Mouse (Mus musculus): ENCODE measurements around the gene 4930451I11Rik.

The 4930451I11Rik gene

DNA sequence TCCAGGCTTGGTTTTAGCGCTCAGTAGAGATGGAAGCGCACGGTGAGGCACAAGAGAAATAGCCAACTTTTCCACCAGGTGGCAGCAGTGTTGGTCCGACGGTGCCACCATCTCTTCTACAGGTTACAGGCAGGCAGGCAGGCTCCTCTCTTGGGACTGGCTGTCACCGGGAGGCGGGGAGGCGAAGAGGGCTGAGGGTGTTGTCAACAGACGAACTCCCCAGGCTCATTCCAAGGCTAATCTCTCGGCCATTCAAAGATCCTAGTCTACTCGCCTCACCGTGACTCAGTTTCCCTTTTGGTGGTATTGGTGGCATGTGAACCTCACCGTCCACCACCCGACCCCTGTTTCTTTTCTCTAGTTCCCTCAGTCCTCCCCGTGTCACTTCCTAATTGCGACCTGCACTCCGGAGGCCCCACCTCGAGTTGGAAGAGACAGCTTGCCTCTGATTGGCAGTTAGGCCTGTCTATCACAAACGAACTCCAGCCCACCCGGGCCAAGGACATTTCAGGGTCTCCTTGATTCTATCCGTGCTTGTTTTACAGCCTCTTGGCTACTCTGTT, 678 bp upstream of the 4930451I11Rik start:
- peak; percentile 82 for DNase-seq

DNA sequence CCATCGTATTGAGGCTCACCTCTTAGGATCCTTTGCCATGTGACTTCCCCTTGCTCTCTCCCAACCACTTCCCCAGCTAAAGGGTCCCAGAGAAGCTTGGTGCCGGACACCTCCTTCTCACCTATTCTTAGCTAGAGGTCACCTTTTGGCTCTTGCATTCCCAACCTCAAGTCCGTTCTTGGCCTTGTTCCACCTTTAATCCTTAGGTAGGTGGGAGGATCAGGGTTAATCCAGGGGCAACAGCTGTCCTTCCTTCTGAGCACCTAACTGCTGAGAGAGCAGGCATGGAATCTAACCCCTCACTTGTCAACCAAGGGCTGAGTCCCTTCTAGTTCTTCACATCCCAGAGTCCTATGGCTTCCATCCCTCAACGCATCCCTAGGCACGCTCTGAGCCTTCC, 5.5 kb downstream of the 4930451I11Rik start:
- DNase-seq = no peak

DNA sequence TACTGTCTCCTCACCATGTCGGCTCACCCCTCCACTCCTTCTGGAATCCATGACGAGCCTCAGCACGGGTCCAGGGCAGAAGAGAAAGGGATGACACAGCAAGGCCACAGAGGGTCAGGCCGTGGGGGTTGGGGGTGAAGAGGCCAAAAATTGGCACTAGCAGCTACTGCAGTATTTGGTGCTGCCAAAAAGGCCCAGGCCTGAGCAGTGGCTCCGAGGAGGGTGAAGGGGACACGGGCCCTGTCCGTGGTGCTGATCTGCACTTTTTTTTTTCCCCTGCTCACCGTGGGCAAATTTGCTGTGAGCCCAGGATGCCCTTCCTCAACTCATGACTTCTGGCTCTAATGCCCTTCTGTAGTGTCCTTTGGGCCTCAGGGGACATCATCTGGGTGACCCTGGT, 6.0 kb downstream of the 4930451I11Rik start:
- no peak for DNase-seq

DNA sequence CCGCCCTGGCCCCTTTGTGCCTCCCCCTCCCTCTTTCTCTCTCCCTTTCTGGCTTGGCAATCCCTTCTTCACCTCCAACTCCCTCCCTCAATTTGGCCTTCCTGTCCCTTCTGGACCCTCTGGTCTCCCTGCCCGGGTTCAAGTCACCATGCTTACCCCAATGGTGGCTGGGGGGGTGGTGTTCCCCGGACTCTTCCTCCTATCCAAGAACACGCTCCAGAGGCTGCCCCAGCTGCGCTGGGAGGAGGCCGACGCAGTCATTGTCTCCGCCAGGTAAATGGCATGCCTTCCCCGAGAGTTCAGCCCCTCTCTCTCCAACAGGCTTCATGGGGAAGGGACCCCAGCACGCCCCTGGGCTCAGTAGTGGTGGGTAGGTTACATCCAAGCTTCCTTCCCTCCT, 7.5 kb downstream of the 4930451I11Rik start:
- no peak for DNase-seq

DNA sequence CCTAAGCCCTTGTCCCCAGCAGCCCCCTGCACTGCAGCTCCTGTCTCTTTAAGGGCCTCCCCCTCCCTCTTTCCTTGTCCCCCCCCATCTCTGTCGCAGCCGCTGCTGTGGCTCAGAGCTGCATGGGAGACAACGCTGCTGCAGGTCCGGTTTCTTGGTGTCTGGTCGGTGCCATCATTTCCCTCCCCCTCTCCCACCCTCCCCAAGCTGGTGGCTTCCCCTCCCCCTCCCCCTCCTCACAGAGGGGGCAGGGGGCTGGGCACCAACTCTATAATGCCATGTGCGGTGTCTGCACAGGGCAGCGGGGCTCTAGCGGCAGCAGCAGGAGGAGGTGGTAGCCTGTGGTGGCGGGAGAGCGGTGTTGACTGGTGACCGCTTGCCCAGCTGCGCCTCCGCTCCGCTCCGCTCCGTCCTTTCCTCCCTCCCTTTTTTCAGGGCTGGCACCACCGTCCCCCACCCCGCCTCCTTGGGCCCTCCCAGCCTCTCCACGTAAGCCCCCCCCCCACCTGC, 8.2 kb downstream of the 4930451I11Rik start:
- peak; percentile 61 for DNase-seq

DNA sequence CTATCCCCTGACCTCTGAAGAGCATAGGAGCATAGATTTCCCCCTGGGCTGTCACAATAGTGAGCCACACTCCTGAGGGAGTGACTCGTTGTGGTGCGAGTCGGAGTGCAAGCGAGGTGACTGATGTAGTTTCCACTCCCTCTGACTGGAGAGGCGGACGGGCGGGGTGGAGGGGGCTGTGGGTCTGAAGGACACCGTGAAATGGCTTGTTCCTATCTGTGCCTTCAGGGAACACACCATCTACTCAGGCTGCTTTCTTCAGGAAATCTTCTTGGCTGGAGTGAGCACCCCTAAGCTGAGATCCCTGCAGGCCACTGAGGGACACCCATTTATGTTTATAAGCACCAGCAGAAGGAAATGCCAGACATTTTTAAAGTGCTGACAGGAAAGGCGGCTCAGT, 8.7 kb downstream of the 4930451I11Rik start:
- DNase-seq = no peak

DNA sequence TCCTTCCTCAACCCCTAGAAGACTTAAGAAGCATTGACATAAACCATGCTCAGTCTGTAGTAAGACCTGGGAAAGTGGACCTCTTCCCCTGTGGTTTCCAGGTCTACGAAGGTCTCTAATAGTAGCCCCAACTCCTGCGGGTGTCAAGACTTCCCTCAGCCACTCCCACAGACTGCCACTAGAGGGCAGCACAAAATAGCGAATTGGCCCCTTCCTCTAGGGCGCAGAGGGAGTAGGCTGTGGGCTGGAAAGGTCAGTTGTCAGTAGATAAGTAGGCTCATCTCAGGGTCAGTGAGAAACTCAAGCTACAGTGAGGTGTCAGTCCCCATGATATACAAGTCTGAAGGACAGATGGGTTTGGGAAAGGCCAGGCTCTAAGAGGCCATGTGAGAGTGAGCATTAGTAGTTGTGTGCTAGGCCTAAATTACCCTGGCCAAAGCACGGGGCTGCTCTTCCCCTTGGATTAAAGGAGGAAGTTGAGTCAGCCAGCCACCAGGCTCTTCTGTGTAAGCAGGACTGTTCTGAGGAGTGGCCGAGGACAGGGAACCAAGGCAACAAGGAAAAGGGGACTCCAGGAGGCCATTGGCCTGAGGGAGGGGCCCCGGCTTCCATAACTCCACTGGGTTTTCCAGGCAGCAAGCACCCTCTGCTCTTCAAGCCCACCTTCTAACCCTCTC, 9.5 kb downstream of the 4930451I11Rik start:
- DNase-seq = peak; percentile 83

DNA sequence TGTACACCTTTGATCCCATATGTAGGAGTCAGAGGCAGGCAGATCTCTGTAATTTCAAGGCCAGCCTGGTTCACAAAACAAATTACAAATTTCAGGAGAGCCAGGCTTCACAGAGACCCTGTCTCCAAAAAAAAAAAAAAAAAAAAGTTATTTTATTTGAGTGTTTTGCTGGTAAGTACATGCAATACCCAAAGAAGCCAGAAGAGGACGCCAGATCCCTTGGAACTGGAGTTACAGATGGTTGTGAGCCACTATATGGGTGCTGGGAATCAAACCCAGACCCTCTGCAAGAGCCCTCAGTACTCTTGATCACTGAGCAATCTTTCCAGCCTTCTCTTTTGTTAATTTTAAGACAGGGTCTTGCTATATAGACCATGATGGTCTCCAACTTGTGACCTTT, 12.6 kb downstream of the 4930451I11Rik start:
- DNase-seq = no peak

DNA sequence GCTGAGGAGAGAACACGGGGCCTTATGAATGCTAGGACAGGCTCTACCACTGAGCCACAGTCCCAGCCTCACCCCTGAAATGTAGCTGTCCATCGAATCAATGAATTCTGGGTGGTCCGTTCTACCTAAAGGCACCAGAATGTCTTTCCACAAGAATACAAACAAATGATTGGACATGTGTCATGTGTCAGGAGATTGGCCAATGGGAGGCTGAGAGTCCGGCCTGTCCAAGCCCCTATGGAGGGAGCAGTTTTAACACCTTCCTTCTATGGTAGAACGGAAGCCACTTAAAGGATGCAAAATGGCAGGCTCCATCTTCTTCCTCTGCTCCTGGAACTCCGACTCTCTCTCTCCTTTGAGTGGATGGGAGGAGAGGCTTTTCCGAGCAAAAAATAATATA, 13.8 kb downstream of the 4930451I11Rik start:
- DNase-seq = no peak

DNA sequence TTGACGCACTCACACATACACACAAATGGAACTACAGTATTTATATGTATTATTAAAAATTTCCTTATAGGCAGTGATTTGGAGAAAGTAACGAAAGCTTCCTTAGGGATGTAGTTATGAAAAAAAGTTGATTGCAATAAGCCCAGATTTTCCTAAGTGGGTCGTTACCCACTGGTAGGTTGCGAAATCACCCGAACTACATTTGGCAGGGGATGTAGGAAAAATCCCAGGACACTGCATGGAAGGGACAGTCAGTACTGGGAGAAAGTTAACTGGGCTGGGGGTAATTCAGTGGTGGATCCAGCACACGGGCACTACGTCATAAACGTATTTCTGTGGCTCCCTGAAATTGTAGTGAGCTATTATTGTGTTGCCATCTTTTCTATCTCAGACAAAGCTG, 14.9 kb downstream of the 4930451I11Rik start:
- DNase-seq = no peak

DNA sequence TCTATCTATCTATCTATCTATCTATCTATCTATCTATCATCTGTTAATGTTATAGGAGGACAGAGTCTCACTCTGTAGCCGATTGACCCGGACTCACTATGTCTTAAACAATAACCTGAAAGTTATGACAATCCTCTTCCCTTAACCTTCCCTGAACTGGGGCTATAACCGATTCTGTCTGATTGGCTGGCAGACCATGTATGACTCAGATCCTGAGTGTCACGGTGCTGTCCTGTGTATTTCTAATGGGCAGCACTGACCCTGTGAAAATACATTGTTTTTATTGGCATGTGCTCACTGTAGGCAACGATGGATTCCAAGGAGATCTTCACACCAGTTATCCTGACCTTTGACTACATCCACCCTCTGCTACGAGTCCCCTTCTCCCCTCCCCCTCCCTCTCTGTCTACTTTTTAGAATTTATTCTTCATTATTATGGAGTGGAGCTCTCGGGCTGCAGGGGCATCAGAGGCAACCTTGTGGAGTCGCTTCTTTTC, 15.7 kb downstream of the 4930451I11Rik start:
- no peak for DNase-seq

DNA sequence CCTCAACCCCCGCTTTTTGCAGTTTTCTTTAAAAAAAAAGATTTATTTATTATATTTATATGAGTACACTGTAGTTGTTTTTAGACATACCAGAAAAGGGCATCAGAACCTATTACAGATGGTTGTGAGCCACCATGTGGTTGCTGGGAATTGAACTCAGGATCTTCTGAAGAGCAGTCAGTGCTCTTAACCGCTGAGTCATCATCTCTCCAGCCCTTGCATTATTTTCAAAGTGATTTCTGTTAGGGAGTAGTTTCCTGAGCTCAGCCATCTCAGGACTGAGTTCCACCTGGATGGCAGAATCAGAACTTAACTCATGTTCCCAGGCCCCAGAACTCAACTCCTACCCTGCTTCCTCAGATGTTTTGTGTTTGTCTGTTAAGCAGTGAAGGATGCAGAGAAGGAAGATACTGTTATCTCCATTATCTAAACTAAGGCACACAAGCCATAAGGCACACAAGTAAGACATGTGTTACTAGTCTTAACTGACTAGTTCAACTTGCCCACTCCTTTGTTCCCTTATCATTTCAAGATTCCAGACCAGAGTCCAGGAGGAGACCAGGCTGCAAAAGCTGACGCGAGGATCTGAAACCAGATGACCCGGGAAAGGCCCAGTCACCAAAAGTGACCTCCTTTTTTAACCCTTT, 21.6 kb downstream of the 4930451I11Rik start:
- no peak for DNase-seq

DNA sequence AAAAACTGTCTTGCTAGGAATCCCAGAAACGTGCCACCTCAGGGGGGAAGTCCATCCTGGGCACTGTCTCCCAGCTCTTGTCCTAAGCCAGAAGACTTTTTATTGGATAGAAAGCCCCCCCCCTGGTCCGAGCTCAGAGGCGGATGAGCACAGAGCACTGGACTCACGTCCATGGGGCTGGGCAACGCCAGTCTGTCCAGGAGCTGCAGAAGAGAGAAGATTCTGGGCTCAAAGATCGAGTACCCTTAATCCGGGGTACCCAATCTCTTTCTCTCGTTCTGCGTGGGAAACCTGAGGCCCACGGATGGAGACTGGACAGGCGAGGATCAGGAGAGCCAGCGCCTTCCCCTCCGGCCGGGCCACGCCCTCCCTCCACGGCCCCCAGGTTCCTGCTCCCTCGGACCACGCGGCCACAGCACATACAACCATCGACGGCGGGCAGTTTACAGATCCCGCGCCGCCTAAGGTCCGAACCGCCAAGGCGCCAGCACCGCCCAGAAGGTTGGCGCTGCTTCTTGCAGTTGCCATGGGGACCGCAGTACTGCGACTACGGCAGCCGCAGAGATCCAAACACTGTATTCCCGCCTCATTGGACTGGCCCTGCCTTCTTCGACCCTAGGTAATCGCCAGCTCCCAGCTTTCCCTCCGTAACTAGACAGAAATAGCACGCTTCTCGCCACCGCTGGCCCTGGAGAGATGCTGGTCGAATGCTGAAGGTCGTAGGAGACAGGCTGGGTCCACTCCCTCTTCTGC, 22.6 kb downstream of the 4930451I11Rik start:
- DNase-seq = peak; percentile 81

DNA sequence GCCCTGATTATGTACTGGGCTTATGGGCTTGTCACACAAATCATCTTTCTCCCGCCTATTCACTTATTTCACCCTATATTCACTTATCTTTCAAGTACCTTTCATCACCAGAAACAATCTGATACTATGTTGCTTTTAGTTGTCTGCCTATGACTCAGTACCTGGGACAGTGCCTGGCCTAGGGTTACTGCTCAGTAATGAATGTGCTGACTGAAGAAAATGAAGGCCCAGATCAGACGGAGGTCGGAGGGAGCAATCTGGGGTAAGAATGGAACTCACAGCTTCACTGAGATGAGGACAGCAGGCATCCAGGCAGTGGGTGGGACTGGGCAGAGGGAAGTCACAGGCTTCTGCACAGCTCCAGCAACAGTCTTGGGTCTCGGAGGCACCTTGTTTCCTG, 24.0 kb downstream of the 4930451I11Rik start:
- DNase-seq = no peak

DNA sequence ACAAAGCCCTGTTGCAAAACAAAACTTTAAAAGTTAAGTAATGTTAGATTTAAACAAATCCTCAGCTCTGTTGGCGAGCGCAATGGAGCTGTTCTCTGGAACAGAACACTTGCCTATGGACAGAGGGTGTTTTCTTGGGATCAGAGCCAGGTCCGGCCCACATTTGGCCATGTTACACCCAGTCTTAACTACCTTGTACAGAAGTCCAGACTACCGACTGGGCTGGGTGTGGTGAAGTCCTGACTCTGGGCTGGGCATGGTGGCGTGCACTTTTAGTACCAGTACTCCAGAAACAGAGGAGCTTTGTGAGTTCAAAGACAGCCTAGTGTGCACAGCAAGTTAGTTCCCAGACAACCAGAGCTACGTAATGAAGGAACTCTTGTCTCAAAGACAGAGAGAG, 24.5 kb downstream of the 4930451I11Rik start:
- DNase-seq = no peak

DNA sequence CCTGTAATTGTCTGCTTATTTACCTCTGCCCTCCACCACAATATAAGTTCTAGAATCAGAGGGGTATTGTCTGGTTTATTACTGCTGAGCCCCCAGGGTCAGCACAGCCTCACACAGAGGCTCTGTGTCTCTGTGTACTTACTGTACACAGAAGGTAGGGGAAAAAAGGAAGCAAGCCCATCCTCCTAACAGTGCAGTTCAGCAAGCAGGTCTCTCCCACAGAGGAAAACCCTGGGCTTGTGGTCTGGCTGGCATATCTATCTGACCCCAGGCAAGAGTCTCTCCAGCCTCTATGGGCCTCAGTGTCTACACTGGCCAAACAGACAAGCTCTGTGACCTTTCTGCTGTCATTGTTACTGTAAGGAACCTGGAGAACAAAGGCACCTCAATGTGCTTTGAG, 27.7 kb downstream of the 4930451I11Rik start:
- DNase-seq = no peak

DNA sequence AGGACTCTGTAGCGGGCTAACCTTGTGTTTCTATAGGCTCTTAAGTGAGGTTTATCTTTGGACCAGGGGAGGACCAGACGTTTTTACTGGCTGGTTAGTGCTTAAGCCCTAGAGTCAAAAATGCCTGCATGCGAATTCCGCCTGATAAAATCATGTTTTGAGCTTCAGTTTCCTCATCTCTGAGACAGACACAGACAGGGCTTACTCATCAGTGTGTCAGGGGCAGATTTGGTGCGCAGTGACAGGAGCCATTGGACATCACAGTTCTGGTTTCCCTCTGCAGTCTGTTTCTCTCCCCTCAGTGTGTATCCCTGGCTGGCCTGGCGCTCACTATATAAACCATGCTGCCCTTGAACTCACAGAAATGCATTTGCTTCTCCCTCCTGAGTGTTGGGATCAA, 28.3 kb downstream of the 4930451I11Rik start:
- DNase-seq = no peak

DNA sequence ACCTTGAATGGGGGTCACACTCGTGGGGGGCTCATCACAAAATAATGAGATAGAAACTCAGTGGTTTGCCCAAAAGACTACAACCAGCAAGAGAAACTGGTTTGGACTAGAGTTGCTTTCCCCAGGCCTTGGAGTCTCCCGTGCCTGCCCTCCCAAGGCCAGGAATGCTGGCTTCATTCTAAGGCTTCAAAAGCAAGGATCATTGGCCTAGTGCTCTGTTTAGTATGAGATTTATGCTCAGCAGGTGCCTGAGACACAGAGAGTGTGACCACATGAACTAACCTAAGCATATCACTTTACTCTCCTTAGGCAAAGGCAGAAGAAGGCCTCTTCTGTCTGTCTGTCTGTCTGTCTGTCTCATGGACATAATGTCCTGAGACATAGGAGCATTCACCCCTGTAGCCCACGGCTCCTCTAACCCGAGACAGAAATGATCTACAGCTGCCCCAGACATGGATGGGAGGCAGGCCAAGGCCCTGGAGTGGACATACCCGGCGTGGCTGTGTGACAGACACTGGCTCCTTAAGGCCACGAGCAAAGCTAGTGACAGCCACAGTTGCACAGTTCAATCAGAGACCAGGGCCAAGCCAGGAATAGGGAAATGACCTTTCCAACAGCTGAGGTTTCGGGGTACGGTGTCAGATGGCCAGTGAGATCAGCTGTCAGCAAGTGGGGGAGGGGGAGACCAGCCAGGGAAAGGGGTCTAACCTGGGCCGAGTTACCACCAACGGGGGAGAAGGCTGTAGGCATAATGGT, 29.1 kb downstream of the 4930451I11Rik start:
- DNase-seq = no peak

DNA sequence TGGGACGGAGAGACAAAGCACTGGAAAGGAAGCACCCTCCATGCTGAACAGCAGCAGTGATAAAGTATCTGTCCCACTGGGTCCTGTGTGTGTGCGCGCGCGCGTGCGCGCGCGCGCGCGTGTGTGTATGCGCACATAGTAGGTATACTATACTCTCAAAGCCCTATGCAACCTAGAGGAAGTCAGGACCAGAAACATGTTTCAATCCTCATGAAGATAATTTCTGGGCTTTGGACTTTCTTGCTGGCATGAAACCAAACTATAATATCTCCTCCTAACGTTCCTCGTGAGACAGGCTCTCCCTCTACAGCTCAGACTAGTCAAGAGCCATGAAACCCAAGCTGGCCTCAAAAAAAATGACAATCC, 30.4 kb downstream of the 4930451I11Rik start:
- no peak for DNase-seq

DNA sequence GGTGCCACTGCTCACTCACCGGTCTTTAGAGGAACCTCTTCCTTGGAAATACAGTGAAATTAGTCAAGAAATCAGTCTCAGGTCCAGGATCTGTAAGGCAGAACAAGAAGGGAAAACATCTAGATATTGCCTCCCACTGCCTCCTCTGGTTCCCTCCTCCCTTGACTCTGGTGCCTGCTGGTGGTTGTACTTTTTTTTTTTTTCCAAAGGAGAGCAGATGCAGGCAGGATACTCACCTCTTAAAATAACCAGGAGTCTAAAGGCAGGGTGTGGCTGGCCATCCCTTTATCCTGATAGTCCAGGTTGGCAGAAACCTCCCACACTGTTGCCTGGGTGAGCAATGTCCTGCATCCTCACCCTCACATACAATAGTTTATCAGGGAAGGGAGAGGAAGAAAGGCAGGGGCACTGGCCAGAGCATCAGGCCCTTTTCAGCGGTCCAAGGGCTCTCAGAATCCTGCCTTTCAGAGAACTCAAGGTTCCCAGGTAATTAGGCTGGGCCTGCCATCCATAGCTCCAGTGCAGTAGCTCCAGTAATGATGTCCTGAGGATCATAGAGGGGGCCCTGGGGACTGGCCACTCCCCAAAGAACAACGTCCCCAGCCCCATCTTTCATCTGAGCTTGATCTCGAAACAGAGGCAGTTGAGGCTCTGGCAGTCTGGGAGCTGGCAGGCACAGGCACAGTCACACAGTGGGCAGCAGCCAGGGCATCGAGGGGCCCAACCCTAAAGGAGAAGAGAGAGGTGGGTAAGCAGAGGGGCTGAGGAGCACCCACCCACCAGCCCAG, 31.0 kb downstream of the 4930451I11Rik start:
- no peak for DNase-seq

DNA sequence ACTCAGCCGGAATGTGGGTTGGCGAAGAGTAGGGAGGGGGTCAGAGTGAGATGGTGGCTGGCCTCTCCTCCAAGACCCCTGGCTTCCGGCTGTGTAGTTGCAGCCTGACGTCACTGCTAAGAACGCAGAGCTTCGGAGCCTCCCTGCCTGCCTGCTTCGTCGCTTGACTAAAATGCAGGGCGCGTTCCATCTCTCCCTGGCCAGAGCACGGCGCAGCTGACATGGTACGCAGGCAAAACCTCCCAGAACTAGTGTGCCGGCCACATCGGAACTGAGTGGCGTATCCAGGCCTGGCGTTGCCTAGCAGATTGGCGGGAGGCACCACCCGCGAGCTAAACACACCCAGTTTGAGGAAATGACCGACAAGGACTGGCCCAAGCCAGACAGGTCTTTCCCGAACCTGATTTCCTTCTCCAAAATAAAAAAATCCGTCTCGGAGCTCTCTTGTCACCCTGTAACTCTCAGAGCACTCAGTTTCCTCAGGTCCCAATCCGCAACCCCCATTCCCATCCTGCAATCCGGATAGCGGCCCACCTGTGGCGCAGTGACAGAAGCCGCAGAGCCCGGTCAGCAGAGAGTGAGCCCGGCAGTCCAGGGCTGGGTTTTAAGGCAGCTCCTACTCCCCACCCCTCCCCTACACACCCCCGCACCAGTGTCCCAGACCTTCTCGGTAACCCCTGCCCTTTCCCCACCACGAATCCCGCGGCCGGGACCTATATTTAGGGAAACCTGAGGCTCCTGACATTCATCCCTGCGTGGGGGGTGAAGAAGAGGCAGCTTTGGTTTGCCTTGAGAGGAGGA, 31.8 kb downstream of the 4930451I11Rik start:
- no peak for DNase-seq
